Mouse (Mus musculus) MEL (cell line): ENCODE measurements around the gene Rbpjl.

ENCODE experiments used
- CHD1 ChIP-seq: IDR thresholded peaks from 2 replicates; pipeline ENCODE4 v1.6.1; 2012; ENCODE audit warnings: low read depth, mild to moderate bottlenecking, inconsistent platforms, low read length, improper control_type of control experiment
- CTCF ChIP-seq, 3 experiments: IDR thresholded peaks in 2 of 3; conservative IDR thresholded peaks in 1 of 3; 2 replicates each; pipeline ENCODE4 v1.5.1; 2011 to 2012; ENCODE audit warnings: low read length in 3 of 3, low read depth in 2 of 3, mild to moderate bottlenecking in 2 of 3, improper control_type of control experiment in 1 of 3, inconsistent platforms in 1 of 3, mixed read lengths in 1 of 3, moderate library complexity in 1 of 3; ENCODE audit not compliant: control insufficient read depth in 1 of 3, insufficient read depth in 1 of 3, poor library complexity in 1 of 3, severe bottlenecking in 1 of 3
- GABPA ChIP-seq: IDR thresholded peaks from 2 replicates; pipeline ENCODE4 v1.6.1; 2012; ENCODE audit warnings: low read depth, mild to moderate bottlenecking, inconsistent platforms, low read length, improper control_type of control experiment, moderate library complexity
- MAFK ChIP-seq: IDR thresholded peaks from 2 replicates; pipeline ENCODE4 v1.6.1; 2011; ENCODE audit warnings: low read depth, mild to moderate bottlenecking, low read length, improper control_type of control experiment, borderline replicate concordance
- POLR2A ChIP-seq, 2 experiments: IDR thresholded peaks; 2 replicates each; pipeline ENCODE4 v1.6.1; 2011 to 2012; ENCODE audit warnings: low read length in 2 of 2, mild to moderate bottlenecking in 2 of 2, control low read depth in 1 of 2, improper control_type of control experiment in 1 of 2, low read depth in 1 of 2, moderate library complexity in 1 of 2; ENCODE audit not compliant: control insufficient read depth in 1 of 2, insufficient read depth in 1 of 2, poor library complexity in 1 of 2
- TBP ChIP-seq: IDR thresholded peaks from 2 replicates; pipeline ENCODE4 v1.8.0; 2011; ENCODE audit warnings: low read depth, low read length, improper control_type of control experiment
- TCF12 ChIP-seq: IDR thresholded peaks from 2 replicates; pipeline ENCODE4 v1.6.1; 2014; ENCODE audit warnings: low read depth, mild to moderate bottlenecking, inconsistent platforms, low read length, improper control_type of control experiment, moderate library complexity
- ZC3H11A ChIP-seq: IDR thresholded peaks from 2 replicates; pipeline ENCODE4 v1.6.1; 2012; ENCODE audit warnings: low read depth, mild to moderate bottlenecking, inconsistent platforms, low read length, improper control_type of control experiment
- ZMIZ1 ChIP-seq: IDR thresholded peaks from 2 replicates; pipeline ENCODE4 v1.6.1; 2012; ENCODE audit warnings: low read depth, mild to moderate bottlenecking, inconsistent platforms, low read length, improper control_type of control experiment, moderate library complexity

DNA sequence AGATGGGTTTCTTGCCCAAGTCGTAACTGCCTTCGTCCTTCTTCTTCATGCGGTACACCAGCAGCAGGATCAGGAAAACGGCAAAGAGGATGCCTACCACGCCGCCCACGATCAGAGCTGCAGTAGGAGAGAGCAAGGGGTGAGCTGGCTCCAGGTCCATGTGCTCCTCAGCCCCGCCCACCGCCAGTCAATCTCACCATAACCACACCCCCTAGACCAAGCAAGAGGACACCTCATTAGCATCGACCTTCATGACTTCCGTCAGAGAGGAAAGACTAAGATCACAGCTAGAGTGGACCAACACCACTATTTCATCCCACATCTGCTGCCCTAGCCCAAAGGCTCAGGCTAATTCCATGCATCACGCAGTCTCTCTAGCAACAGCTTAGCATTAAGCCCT, 23.2 kb downstream of the Rbpjl start:
- TF ChIP-seq TBP (no peak), TCF12 (no peak), ZMIZ1 (no peak), ZC3H11A (no peak), POLR2A (IDR thresholded peaks at IDR 0.05; ENCODE audit: control insufficient read depth in 1 of 2, insufficient read depth in 1 of 2, low read depth in 1 of 2, low read length in 2 of 2, poor library complexity in 1 of 2) (no peak), CTCF (IDR thresholded peaks at IDR 0.05 in 2 of 3, conservative IDR thresholded peaks at IDR 0.05 in 1 of 3; ENCODE audit: control insufficient read depth in 1 of 3, insufficient read depth in 1 of 3, low read depth in 2 of 3, low read length in 3 of 3, poor library complexity in 1 of 3, severe bottlenecking in 1 of 3) (no peak), MAFK (no peak), CHD1 (no peak), GABPA (no peak)
